Mouse (Mus musculus) urinary bladder, adult 18-20 months (tissue): ENCODE data around the gene Acot3.
"Not testable (repeated sequence)": the region's sequence is repeated elsewhere in the genome, so short reads cannot be mapped to it uniquely, and the experiment has no call there.

Source experiments
- DNase-seq, 2 experiments: peaks; one replicate each; pipeline ENCODE4 v3.0.0; 2022; ENCODE audit warnings: low spot score in 2 of 2, mixed read lengths in 2 of 2

Gene Acot3

DNA sequence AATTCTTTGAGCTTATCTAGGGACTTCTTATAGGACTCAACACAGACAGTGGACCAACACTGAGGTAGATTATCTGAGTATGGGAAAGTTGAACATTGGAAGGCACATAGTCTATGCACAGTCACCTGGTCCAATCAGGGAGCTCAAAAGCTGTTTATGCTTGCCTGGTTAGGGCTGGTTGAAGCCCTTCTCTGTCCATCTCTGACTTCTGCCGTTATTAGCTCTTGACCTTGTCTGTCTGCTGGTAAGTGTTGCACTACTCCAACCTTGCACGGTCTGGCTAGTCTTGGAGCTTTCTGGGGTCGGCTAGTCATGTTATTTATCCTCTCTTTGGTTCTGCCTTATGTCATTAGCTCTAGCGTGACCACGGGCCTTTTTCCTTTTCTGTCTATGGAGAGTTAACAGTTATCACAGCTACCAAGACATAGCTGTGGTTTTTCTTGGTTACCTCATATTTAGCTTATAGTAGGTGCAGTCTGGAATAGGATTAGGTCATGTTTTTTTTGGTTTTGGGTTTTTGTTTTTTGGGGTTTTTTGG is at the start of gene Acot3:
TSS of gene Acot3 (plus strand) at position 208 of the 538 bp plus-strand sequence.
- no peak for DNase-seq

DNA sequence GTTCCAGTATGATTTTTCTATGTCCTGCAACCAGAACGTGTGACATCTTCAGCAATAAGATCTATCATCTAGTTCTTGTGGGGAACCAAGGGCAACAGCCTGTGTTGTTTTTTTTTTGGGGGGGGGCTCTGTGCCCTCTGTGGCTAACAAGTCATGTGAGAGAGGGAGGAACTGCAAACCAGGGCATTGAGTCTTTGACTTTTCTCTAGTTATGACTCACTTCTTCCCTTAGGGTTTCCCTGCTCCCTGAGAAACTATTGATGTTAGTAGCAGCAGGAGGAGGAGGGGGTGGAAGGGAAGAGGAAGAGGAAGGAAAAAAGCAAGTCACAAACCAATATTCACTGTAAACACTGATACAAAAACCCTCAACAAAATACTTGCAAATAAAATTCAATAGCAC is 48.1 kb upstream of the Acot3 start:
- no peak for DNase-seq

DNA sequence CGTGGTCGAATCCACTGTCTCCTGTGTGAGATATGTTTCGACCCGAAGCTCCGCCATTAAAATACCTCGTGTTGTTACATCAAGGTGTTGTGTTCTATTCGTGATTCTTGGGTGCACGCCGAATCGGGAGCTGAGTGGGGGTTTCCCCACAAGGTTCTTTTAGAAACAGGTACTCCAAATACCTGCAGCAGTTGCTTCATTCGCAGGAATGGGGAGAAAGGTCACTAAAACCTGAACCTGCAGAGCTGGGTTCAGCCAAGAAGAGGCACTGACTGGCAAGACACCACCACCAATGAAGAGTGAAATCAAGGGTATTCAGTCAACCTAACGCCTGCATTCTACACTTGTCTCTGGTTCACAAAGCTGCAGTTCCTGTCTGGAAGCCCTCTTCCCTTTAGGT is 43.7 kb upstream of the Acot3 start:
- DNase-seq, result no peak

DNA sequence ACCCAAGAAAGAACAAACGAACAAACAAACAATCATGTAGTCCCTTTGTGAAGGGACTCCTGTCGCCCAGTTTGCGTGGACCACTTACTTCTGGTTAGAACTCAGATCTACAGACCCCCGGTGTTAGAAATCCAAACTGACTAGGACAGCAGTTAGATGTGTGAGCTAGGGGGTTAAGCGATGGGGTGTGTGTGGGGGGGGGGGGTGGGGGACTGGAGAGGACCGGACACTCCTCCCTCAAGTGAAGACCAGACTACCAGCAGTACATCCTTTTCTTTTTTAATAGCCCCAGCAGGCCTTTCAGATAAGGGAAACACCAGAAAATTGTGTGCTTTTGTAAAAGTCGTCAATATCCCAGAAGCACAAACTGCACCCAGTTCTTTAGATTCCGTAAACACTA is 43.2 kb upstream of the Acot3 start:
- DNase-seq, result no peak

DNA sequence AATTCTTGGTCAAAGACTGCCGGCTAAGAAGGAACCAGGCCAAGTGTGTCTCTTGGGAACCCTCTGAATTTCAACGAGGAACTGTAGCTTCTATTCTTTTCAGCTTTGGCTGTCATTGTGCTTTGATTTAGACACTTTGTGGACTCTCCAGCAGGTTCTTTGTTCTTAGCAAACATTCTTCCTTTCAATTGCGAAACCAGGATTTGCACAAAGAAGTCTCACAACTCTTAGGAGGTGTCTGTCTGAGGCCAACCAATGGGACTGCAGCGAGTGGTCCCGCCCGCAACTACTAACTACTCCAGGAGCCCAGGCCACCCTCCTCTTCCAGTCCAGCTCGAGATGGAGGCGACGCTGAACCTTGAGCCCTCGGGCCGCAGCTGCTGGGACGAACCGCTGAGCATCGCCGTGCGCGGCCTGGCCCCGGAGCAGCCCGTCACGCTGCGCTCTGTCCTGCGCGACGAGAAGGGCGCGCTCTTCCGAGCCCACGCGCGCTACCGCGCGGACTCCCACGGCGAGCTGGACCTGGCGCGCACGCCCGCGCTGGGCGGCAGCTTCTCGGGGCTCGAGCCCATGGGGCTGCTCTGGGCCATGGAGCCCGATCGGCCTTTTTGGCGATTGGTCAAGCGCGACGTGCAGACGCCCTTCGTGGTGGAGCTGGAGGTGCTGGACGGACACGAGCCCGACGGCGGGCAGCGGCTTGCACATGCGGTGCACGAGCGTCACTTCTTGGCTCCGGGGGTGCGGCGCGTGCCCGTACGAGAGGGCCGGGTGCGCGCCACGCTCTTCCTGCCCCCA is 42.6 kb upstream of the Acot3 start, which contains the start of gene Acot1:
TSS of gene Acot1 (plus strand) at position 320 of the 795 bp plus-strand sequence.
- peak; percentile 60 to 73 for DNase-seq

DNA sequence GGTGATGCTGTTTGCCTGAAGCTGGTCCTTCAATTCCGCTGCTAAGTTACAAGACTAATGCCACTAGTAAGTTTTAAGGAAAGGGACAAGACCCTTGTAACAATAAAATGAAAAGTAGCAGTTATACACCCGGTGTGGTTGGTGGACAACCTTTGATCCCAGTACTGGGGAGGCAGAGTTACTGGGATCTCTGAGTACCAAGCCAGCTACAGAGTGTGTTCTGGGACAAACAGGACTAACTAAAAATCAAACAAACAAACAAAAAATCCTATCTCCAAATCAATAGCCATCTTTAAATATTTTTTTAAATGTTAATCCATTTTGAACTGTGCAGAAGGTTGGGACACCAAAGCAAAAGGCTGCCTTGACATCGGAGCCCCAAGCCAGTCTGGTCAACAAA is 41.7 kb upstream of the Acot3 start:
- DNase-seq, result no peak

DNA sequence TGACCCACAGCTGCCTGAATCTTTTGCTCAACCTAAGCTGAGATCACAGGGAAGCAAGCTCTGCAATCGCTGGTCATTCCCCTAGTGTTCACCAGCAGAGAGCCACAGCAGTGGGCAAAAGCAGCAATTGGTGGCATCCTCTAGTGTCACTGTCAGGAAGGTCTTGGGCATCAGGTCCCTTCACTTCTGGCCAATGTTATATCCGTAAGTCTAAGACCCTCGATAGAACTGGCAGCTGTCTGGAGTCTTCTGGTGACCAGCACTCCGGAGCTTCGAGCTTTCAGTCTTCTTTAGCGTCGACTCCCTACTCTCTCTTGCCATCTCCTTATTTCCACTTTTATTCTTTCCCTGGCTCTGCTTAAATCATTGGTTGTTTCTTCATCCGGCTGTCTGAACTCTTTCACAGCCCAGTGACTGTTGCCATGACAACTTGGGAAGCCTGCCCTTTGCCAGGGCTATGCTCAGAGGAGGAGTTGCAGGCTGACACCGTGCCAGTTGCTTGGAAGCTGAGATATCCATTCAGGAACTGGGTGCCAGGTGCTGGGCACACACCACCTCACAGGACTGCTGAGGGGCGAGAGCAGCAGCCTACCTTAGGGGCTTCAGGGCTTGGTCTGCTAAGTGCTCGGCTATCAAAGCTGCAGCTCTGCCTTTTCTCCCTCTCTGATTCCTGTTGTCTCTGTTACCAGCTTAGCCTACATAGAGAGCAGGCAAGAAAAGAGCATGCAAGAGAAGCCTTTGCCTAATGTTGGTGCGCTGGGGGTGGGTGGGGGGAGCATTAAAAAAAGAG is 40.5 kb upstream of the Acot3 start:
- DNase-seq, result peak in 1 of 2 experiments; percentile 32

DNA sequence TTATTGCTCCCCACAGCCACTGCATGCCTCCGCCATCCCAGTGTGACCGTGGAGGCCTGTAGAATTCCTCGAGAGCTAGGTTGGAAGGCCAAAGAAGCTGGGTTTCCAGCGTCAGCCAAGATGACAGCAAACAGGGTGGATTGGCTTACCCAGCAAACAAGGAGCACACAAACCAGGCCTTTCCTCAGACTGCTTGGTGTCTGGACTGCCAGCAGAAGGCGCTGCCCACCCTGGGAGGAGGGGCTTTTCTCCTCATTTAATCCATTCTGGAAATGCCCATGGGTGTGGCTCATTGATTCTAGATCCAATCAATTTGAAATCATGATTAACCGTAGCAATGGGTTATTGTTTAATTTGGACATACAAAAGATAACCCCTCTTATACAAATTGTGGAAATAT is 38.8 kb upstream of the Acot3 start:
- no peak for DNase-seq

DNA sequence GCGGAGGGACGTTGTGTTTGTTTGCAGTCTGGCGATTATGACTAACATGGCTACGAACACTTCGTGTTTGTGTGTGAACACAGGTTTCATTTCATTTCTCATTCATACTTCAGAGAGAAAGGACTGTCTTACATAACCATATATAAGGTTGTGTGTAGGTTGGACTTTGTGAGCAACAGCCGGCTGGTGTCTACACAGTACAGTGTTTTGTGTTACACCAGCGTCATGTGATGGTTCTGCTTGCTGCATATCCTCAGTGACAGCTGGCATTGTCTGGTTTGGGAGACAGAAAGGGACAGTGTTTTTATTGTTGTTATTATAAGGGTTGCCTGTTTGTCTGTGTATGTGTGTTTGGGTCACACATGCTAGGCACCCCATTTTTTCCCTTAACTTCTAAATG is 38.2 kb upstream of the Acot3 start:
- no peak for DNase-seq

DNA sequence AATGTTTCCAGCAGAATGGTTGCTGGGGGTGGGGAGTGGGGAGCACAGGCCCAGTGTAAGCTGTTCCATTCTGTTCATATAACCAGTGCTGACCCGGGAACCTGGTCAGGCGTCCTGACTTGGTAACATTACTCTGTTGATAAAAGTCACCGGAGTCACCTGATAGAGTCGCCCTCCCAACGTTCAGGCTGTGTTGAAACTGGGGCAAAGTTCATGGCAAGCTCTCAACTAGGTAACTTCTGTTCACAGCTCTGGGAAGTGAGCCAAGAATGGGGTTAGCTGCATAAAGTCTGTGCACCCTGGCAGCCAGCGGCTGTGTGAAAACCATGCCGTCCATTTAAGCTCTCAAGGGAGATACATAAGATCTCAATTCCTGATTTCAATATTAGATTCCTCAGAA is 31.4 kb upstream of the Acot3 start:
- peak; percentile 56 to 78 for DNase-seq

DNA sequence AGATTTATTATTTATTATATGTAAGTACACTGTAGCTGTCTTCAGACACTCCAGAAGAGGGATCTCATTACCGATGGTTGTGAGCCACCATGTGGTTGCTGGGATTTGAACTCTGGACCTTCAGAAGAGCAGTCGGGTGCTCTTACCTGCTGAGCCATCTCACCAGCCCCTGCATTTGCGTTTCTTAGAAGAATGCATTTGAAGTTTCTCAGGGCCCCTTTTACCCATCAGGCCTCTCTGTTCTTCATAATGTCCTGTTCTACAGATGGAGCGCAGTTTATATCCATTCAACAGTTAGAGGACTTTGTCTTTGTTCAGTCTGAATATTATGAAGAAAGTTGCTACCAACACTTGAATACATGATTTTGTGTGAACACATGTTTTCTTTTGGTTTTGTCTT is 29.7 kb upstream of the Acot3 start:
- DNase-seq, result not testable (repeated sequence)

DNA sequence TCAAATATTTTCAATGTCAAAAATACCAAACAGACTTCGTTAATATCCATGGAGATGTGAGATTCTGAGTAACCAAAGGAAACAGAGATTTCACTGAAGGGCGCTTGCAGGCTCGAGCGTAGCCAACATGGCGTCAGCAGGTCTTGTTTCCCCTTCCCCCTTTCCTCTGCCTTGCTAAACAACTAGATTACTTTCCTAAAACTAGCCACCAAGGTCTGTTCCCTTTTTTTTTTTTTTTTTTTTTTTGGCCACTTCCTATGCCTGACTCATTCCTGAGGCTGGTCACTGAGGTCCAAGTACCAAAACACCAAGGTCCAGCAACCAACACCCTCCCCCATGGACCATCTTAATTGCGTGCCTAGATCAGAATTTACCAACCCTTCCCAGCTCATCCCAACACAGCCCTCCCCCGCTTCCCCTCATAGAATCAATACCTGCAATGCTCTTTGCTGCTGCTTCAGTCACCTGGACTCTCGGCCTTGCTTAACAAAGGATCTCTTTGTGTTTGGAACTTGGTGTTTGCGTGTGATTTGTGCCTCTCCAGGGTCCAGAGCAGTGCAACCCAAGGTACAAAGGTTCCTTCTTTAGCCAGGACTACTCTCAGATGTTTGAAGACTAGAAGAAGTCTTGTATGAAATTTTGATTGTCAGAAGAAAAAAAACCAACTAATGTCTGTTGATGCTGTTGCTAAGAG is 28.7 kb upstream of the Acot3 start:
- DNase-seq, result no peak

DNA sequence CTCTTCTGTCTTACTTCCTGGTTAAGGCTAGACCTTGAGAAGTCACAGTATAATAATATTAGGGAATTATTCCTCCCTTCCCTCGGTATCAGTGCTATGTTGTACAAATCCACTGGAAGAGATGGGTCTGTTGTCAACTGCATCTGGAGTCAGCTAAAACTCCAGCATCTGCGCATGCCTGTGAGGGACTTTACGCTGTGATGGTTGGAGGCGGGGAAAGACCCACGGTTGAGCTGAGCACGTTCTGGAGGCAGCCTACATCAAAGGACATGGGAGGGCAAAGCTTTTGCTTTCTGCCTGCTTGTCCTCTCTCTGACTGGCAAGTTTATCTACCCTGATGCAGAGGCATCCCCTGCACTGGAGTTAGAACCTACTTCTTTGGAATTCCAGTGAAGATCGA is 26.1 kb upstream of the Acot3 start:
- no peak for DNase-seq

DNA sequence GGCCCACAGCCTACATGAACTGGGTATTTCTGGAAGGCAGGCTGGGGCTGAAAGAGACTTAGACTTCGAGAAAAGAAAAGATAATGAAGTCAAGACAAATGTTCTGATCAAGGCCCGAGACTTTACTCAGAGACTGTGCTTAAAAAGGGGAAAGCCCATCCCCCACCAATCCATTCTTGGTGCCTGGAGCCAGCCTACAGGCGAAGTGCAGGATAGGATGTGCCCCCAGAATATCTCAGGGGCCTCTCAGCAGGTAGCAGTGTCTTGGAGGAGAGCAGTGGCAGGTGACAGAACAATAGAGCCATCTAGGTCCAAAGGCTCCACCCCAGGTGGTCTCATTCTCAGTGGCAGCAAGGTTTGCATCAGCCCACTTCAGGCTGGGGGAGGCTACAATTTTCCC is 23.6 kb upstream of the Acot3 start:
- not testable (repeated sequence) for DNase-seq

DNA sequence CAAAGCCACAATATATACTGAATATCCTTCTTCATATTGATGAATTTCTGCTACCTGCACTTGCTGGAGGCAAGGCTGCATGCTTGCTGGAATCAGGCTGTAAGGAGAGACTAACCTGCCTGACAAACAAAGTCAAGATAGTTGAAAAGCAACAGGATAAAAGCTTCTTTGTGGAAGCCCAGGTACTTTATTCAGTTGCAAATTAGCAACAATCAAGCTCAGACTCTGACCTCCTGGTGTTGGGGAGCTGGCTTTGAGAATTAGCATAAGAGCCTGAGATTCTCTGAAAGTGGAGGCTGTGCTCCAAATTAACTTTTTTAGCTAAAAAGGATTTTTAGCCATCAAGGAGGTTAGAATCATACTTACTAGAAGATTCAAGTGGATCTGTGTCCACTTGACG is 22.9 kb upstream of the Acot3 start:
- DNase-seq, result not testable (repeated sequence)

DNA sequence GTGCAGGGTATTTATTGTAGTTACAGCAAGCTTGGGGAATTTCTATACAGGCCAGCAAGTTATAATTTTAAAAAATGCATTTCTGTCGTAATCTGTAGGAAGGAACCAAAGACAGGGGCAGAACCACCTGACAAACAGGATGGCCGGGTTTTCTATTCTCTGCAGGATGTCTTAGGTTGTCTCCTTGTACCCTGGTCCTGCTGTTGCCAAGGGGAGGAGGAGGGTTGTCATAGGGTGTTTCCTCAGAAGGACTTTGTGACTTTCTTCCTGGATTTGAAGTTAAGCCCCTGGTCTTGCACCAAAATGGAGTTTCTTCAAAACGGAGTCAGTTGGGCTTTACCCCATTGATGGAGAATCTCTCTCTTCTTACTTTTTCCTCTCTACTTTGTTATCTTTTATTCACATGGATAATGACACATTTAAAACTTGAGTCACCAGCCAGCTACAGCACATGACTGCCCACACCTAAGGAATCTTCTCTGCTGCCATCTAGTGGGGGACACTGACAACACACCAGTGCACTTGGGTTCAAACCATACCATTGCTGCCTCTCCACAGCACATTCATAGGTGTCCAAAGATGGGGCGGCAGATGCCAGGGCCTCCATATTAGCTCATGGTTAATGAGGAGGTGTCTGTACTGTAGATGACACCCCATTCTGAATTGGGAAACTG is 21.1 kb upstream of the Acot3 start:
- DNase-seq, result peak; percentile 49 to 73

DNA sequence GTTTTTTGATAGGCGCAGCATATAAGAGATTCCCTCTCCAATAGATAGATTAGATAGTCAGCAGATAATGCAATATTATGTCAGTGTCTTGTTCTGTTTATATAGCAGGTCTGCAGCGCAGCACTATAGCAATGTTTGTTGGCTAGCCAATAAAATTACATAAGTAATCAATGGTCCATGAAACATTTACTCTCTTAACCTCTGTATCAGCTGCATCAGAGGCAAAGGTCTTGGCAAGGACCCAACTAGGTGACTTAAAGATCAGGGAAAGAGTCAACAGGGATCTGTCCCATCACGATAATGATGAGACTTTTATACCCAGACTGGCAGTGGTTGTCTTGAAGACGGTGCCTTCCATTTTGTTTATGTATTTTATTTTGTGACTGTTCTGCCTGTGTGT is 19.1 kb upstream of the Acot3 start:
- no peak for DNase-seq

DNA sequence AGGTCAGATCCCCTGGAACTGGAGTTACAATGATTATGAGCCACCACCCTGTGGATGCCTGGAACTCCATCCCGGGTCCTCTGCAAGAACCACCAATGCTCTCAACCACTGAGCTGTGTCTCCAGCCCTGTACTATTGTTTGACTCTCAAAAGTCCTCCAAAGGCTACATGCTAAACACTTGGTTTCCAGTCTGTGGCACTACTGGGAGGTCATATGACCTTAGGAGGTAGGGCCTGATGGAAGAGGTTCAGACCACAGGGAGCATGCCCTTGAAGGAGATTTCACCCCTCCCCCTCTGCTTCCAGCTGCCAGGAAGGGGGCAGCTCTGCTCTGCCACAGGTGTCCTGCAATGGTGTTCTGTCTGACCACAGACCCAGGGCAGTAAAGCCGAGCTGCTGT is 18.6 kb upstream of the Acot3 start:
- not testable (repeated sequence) for DNase-seq

DNA sequence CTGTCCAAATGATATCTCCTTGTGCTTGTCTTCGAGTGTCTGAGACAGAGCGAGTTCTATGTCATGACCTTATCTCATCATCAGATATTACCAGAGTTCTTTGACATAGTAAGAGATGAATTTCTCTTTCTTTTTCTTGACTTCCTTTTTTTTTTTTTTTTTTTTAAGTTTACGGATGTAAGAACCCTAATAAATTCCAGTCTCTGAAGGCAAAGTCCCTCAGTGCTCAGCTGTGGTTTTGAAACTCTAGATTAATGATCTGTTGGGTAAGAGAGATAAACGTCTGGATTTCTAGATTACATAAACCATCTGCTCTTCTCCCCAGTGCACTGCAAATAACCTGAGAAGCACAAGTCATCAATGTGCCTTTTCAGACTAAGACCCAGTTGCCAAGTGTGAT is 17.8 kb upstream of the Acot3 start:
- no peak for DNase-seq

DNA sequence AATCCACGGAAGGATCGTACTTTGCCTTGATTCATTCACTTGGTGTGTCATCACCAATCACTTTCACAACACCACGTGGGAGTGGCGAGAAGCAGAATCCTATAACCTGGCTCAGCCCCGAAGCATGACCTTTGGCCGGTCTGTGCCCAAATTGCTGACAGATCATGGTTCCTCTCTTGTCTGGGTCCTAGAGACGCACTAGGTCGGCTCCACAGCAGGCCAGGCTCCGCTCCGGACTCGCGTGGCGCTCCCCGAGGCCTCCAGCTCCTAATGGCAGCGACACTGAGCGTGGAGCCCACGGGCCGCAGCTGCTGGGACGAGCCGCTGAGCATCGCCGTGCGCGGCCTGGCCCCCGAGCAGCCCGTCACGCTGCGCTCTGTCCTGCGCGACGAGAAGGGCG is 13.7 kb upstream of the Acot3 start, which contains the start of gene Acot4:
TSS of gene Acot4 (plus strand) at position 139 of the 400 bp plus-strand sequence.
- DNase-seq, result peak in 1 of 2 experiments; percentile 28

DNA sequence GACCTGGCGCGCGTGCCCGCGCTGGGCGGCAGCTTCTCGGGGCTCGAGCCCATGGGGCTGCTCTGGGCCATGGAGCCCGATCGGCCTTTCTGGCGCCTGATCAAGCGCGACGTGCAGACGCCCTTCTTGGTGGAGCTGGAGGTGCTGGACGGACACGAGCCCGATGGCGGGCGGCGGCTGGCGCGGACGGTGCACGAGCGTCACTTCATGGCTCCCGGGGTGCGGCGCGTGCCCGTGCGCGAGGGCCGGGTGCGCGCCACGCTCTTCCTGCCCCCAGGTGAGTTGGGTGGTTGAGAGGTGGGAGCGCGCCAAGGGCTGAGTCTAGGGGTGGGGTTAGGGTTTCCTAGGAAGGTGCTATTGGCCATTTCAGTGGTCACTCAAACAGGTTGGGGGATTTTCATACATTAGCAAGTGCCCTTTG is 13.2 kb upstream of the Acot3 start, which contains the start of gene Gm49366:
TSS of gene Gm49366 (plus strand) at position 245 of the 421 bp plus-strand sequence.
- peak; percentile 4 to 44 for DNase-seq
